Mouse (Mus musculus): ENCODE data around the gene Gm12253.

DNA sequence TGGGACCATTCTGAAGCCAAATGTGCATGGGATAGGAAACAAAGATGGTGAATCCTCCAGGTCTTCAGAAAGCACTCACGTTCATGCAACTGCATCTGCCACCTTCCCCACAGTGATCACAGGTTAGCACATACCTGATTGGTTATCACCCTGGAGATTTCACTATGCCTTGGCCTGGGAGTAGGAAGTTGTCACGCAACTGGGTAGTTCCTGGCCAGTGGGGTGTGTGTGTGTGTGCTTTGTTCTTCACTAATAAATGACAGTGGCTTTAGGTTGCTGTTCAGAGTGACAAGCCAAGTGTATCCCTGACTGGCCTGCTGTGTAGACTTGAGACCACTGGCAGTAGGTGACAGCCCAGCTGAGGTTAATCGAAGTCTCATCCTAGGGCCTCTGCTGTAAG lies at the start of gene Gm12253:
- no peak for TF ChIP-seq CTCF (IDR thresholded peaks at IDR 0.05; ENCODE audit: borderline replicate concordance, control insufficient read depth, extremely low read depth, insufficient read depth, low read length, poor library complexity)
- TF ChIP-seq POLR2A (IDR thresholded peaks at IDR 0.05; ENCODE audit: control insufficient read depth, extremely low read depth, insufficient read depth, low read length, poor library complexity), result no peak
